Mouse (Mus musculus): ENCODE data around the gene Rbl1.

DNA sequence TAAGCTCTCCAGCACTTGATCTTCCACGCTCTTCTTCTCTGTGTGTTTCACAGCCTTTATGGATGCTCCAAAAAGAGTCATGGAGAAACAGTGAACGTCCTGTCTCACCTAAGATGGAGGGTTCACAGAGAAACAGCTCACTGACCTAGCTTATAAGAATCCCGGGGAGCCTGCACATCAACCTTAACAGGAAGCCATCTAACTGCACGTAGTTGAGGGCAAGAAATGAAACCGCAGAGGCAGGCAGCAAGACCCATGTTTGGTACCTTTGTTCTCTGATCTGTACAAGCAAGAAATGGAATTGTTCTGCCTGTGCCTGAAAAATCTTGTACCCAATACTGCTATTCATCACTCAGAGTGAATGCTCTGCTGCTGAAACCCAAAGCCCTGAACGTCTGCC lies 15.8 kb upstream of the Rbl1 start:
- TF ChIP-seq GATA1 (IDR thresholded peaks at IDR 0.05; ENCODE audit: borderline replicate concordance, low read length): no peak
- no peak for TF ChIP-seq FLI1 (IDR thresholded peaks at IDR 0.05; ENCODE audit: low read length)

All from megakaryocyte, embryonic 14.5 days (primary cell).